8 mouse cellular contexts compared by ENCODE assay signal in the genomic region with DNA sequence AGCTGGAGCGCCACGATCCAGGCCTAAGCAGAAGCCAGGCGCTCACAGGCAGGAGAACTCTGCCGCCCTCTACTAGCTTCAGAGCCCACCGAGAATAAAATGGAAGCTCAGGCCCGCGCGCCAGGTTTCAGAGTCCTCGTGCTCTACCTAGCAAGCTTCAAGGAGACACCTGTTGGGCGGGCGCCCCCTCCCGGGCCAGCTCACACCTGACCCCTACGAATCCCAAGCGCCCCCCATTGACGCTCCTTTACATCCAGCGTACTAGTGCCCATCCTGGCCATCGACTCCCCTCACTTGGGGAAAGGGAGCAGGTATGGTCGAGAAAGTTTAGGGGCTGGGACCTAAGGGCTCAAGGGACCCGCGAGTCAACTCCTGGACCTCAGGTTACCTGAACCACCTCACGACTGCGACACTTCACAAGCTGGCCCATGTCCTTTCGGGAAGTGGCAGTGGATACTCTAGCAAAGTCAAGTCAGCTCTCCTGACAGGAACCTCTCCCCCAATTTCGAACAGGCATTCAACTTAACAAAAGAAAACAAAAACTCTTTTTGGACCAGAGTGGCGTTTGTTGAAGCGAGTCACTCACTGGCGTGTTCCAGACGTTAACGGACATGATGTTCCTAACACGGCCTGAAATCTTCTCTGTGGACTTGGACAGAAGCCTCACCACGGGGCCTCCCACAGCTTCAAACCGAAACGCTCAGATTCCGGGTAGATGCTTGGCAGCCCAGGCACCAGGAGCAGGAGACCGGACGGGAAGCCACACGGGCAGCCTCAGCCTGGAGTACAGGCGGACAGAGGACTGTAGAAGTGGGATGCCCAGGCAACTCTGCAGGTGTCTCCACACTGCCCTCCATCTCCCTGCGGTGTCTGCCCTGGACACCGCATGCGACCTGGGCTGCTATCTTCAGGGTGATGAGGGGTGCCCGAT. TPM values are rescaled to one million over a fixed set of nuclear protein-coding genes. Genes with fewer than 3 reads are reported as not detected.
A peak's percentile ranks its signal among the peaks of the same experiment; 100 is the strongest.
DNase-seq lines count a peak whose midpoint lies in the region; ATAC-seq and TF ChIP-seq lines count a peak whose summit lies in the region.

No protein-coding gene starts in this region.

- no peak for TF ChIP-seq CTCF in E14TG2a.4 (conservative IDR thresholded peaks at IDR 0.05; ENCODE audit: low read length)

- ATAC-seq in hindbrain, embryonic 13.5 days (ENCODE audit: low FRiP score): peak; percentile 30
- ATAC-seq in monocyte, adult 5-6 weeks (replicated peaks; ENCODE audit: insufficient number of reproducible peaks, low FRiP score, low TSS enrichment, poor library complexity, severe bottlenecking): no peak

- H3K4me3 ChIP-seq in E14TG2a.4 (replicated peaks; ENCODE audit: low read length): peak overlapping the region; percentile 79
- peak overlapping the region; percentile 70 for H3K4me3 ChIP-seq in hindbrain, embryonic 13.5 days

- H3K9ac ChIP-seq in hindbrain, embryonic 13.5 days: peak overlapping the region; percentile 92

- no peaks in the 10 kb centered on the region for H3K9me3 ChIP-seq in E14TG2a.4 (ENCODE audit: low read length)
- H3K9me3 ChIP-seq in hindbrain, embryonic 13.5 days: no peaks in the 10 kb centered on the region

- H3K4me1 ChIP-seq in E14TG2a.4 (replicated peaks; ENCODE audit: low read depth, low read length): peaks cover 50% of the 10 kb centered on the region
- peaks cover 65% of the 10 kb centered on the region for H3K4me1 ChIP-seq in hindbrain, embryonic 13.5 days (replicated peaks)

- WGBS in hindbrain, embryonic 13.5 days: under 1% methylated on average over 42 of the region's 42 CpGs

- H3K27ac ChIP-seq in hindbrain, embryonic 13.5 days: peak overlapping the region; percentile 95

- peak overlapping the region; percentile 72 for H3K4me2 ChIP-seq in hindbrain, embryonic 13.5 days

- H3K36me3 ChIP-seq in E14TG2a.4 (ENCODE audit: insufficient read depth, low read length): no peaks in the 10 kb centered on the region
- 0 out of 2 replicates have a peak, but pooled peaks cover 5% of the 10 kb centered on the region for H3K36me3 ChIP-seq in hindbrain, embryonic 13.5 days

- peaks cover 91% of the 10 kb centered on the region for H3K27me3 ChIP-seq in E14TG2a.4 (ENCODE audit: insufficient read depth, low read length)
- peaks cover 84% of the 10 kb centered on the region for H3K27me3 ChIP-seq in hindbrain, embryonic 13.5 days

- DNase-seq in embryo, embryonic 10.5 days (ENCODE audit: low spot score): peak; percentile 62
- DNase-seq in liver (peak; percentile 21), MN1 (ENCODE audit: low spot score) (no peak)
- peak; percentile 51 for DNase-seq in neural tube, embryonic 10.5 days (ENCODE audit: extremely low spot score, low spot score)
- DNase-seq in thymus, postnatal 14 days: no peak

RNA-seq across cellular contexts. Expression of gene Irx2, which starts 1.0 kb away (rescaled TPM):
- 36.4 and 40.7 TPM in 2 replicates for polyA plus RNA-seq in hindbrain, embryonic 13.5 days (2015; fragmentation: Nextera tagmentation; extraction: Ambion mirVana)
- total RNA-seq in monocyte, adult 5-6 weeks (2017): 3.5 TPM in 1 of 3 replicates, not detected in the others

Comparison
In these comparisons a context has a peak if more than half of its experiments do, and no peak if none do; other contexts are left out.
1. DNase-seq: peak in embryo, embryonic 10.5 days (single experiment), liver (single experiment) and neural tube, embryonic 10.5 days (single experiment); none in MN1 (single experiment) and thymus, postnatal 14 days (single experiment).